Mouse (Mus musculus): ENCODE data around the gene Vegfa. TPM values are rescaled to one million over a fixed set of nuclear protein-coding genes. Genes with fewer than 3 reads are reported as not detected.

Vegfa gene
- polyA plus RNA-seq, 1 experiment from 2014 or later, result 6.8 TPM

DNA sequence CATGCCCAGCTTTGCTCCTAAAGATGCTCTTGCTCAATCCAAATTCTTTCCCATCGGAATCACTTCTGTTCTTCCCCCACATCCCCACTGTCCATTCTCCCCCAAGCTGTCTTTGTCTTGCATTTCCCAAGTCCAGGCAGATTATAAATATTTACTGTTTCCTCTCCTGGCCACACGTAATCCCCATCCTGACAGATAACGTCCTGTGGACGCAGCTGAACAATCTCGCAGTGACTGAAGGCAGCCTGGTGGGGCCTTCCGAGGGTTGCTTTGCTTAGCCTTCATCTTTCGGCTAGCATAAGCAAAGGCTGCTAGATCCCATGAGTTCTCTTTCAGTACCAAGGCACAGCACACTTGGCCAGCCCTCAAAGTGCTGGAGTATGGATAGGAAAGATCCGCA lies 20.0 kb downstream of the Vegfa start:
- Histone ChIP-seq H3K4me2 (replicated peaks; ENCODE audit: low read depth, low read length) (no peak overlapping the region), H3K9me3 (ENCODE audit: control insufficient read depth, low read depth, low read length) (no peaks in the 10 kb centered on the region), H3K27me3 (ENCODE audit: control insufficient read depth, insufficient read depth, low read length) (no peaks in the 10 kb centered on the region), H3K9ac (replicated peaks; ENCODE audit: low read depth, low read length) (no peak overlapping the region), H3K36me3 (ENCODE audit: control insufficient read depth, insufficient read depth, low read length) (peaks cover 12% of the 10 kb centered on the region; the same call in 1 of the 2 replicates), H3K27ac (ENCODE audit: low read length) (no peak overlapping the region), H3K4me3 (ENCODE audit: low read depth, low read length) (no peak overlapping the region), H3K4me1 (ENCODE audit: control insufficient read depth, insufficient read depth, low read length) (0 out of 2 replicates have a peak, but pooled peaks cover 7% of the 10 kb centered on the region)
- ATAC-seq (ENCODE audit: insufficient number of reproducible peaks, insufficient read depth, low FRiP score, low read depth), result no peak
- WGBS, result 35% methylated on average over 8 of the region's 8 CpGs

DNA sequence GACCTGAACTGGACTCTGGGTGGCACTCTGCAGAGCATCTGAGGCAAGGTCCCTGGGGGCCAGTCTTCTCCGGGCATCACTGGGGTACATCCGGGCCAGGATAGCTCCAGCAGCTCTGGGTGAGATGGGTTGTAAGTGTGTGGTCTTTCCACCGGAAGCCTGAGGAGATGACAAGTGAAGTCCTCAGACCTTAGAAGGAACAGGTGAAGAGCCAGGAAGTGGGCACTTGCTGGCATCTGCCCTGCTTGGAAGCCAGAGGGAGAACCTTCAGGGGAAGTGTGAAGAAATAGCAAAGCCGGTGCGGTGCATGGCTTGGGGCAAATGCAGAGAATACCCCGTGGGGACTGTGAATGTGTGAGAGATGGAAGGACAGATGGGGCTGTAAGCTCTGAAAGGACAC lies 21.7 kb downstream of the Vegfa start:
- Histone ChIP-seq H3K4me1 (ENCODE audit: control insufficient read depth, insufficient read depth, low read length) (0 out of 2 replicates have a peak, but pooled peaks cover 7% of the 10 kb centered on the region), H3K9me3 (ENCODE audit: control insufficient read depth, low read depth, low read length) (no peaks in the 10 kb centered on the region), H3K4me2 (replicated peaks; ENCODE audit: low read depth, low read length) (no peak overlapping the region), H3K36me3 (ENCODE audit: control insufficient read depth, insufficient read depth, low read length) (no peaks in the 10 kb centered on the region), H3K27me3 (ENCODE audit: control insufficient read depth, insufficient read depth, low read length) (0 out of 2 replicates have a peak, but pooled peaks cover 3% of the 10 kb centered on the region), H3K27ac (ENCODE audit: low read length) (no peak overlapping the region), H3K4me3 (ENCODE audit: low read depth, low read length) (no peak overlapping the region), H3K9ac (replicated peaks; ENCODE audit: low read depth, low read length) (no peak overlapping the region)
- WGBS, result 89% methylated on average over 6 of the region's 6 CpGs
- ATAC-seq (ENCODE audit: insufficient number of reproducible peaks, insufficient read depth, low FRiP score, low read depth), result no peak

DNA sequence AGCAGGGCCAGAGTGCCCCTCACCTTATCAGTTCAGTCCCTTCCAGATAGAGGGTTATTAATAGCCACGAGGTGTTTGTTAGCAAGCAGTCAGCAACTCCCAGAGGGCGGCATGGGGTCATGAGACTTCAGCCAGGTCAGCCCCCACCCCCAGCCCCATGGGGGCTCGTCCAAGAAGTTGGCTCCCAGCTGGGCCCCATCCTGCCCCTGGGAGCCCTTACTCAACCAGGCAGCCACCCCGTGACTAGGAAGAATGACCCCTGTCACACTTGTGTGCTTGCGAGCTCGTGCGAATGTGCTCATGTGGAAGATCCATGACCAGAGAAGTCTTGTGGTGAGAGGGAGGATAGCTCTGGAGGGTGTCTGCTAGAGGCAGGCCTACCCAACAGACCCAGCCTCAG lies 23.0 kb downstream of the Vegfa start:
- no peak for ATAC-seq (ENCODE audit: insufficient number of reproducible peaks, insufficient read depth, low FRiP score, low read depth)
- 36% methylated on average over 7 of the region's 7 CpGs for WGBS
- no peak overlapping the region for H3K4me3 ChIP-seq (ENCODE audit: low read depth, low read length)
- 0 out of 2 replicates have a peak, but pooled peaks cover 3% of the 10 kb centered on the region for H3K27me3 ChIP-seq (ENCODE audit: control insufficient read depth, insufficient read depth, low read length)
- H3K36me3 ChIP-seq (ENCODE audit: control insufficient read depth, insufficient read depth, low read length), result no peaks in the 10 kb centered on the region
- H3K9me3 ChIP-seq (ENCODE audit: control insufficient read depth, low read depth, low read length), result no peaks in the 10 kb centered on the region
- no peak overlapping the region for H3K9ac ChIP-seq (replicated peaks; ENCODE audit: low read depth, low read length)
- H3K27ac ChIP-seq (ENCODE audit: low read length), result no peak overlapping the region
- H3K4me2 ChIP-seq (replicated peaks; ENCODE audit: low read depth, low read length), result no peak overlapping the region
- 0 out of 2 replicates have a peak, but pooled peaks cover 9% of the 10 kb centered on the region for H3K4me1 ChIP-seq (ENCODE audit: control insufficient read depth, insufficient read depth, low read length)

DNA sequence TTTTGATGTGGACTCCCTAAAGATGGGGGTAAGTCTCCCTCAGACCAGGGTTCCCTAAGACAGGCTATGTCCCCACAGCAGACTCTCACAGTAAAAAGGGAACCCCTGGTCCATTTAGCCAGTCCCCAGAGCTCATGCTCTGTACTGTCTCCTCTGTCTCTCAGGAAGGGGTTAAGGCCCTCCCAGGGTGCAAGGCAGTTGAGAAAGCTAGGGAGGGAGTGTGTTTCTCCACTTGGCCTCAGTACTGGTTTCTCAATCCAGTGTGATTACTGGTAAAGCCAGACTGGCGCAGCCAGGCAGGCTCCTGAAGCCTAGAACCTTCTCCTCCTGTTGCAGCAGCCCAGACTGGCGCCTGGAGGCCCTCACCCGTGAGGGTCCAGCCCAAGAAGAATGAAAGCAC lies 26.7 kb downstream of the Vegfa start:
- 79% methylated on average over 3 of the region's 3 CpGs for WGBS

DNA sequence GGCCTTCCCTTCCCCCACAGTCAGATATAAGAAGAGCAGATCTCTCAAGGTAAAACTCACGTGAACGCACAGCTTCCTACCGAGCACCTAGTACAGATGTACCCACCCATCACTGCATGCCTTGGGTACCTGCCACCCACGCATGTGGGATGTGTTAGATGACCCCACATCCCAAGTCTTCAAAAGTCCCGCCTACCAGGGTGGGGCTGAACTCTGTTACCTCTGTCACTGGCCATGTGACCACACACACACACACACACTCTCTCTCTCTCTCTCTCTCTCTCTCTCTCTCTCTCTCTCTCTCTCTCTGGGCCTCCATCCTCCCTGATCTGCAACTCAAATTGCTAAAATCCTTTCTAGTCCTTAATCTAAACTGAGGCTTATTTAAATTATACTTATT lies 27.7 kb downstream of the Vegfa start:
- Histone ChIP-seq H3K4me1 (ENCODE audit: control insufficient read depth, insufficient read depth, low read length) (0 out of 2 replicates have a peak, but pooled peaks cover 4% of the 10 kb centered on the region), H3K27me3 (ENCODE audit: control insufficient read depth, insufficient read depth, low read length) (0 out of 2 replicates have a peak, but pooled peaks cover 3% of the 10 kb centered on the region), H3K4me2 (replicated peaks; ENCODE audit: low read depth, low read length) (no peak overlapping the region), H3K9me3 (ENCODE audit: control insufficient read depth, low read depth, low read length) (no peaks in the 10 kb centered on the region), H3K9ac (replicated peaks; ENCODE audit: low read depth, low read length) (no peak overlapping the region), H3K36me3 (ENCODE audit: control insufficient read depth, insufficient read depth, low read length) (no peaks in the 10 kb centered on the region), H3K27ac (ENCODE audit: low read length) (no peak overlapping the region), H3K4me3 (ENCODE audit: low read depth, low read length) (no peak overlapping the region)
- WGBS, result 61% methylated on average over 5 of the region's 5 CpGs
- no peak for ATAC-seq (ENCODE audit: insufficient number of reproducible peaks, insufficient read depth, low FRiP score, low read depth)

More for the DNA sequence above, 26.7 kb downstream of the Vegfa start:
- Histone ChIP-seq H3K4me1 (ENCODE audit: control insufficient read depth, insufficient read depth, low read length) (0 out of 2 replicates have a peak, but pooled peaks cover 4% of the 10 kb centered on the region), H3K4me3 (ENCODE audit: low read depth, low read length) (no peak overlapping the region), H3K4me2 (replicated peaks; ENCODE audit: low read depth, low read length) (no peak overlapping the region), H3K27ac (ENCODE audit: low read length) (no peak overlapping the region), H3K9ac (replicated peaks; ENCODE audit: low read depth, low read length) (no peak overlapping the region), H3K36me3 (ENCODE audit: control insufficient read depth, insufficient read depth, low read length) (no peaks in the 10 kb centered on the region), H3K9me3 (ENCODE audit: control insufficient read depth, low read depth, low read length) (no peaks in the 10 kb centered on the region), H3K27me3 (ENCODE audit: control insufficient read depth, insufficient read depth, low read length) (0 out of 2 replicates have a peak, but pooled peaks cover 3% of the 10 kb centered on the region)
- ATAC-seq (ENCODE audit: insufficient number of reproducible peaks, insufficient read depth, low FRiP score, low read depth), result no peak

DNA sequence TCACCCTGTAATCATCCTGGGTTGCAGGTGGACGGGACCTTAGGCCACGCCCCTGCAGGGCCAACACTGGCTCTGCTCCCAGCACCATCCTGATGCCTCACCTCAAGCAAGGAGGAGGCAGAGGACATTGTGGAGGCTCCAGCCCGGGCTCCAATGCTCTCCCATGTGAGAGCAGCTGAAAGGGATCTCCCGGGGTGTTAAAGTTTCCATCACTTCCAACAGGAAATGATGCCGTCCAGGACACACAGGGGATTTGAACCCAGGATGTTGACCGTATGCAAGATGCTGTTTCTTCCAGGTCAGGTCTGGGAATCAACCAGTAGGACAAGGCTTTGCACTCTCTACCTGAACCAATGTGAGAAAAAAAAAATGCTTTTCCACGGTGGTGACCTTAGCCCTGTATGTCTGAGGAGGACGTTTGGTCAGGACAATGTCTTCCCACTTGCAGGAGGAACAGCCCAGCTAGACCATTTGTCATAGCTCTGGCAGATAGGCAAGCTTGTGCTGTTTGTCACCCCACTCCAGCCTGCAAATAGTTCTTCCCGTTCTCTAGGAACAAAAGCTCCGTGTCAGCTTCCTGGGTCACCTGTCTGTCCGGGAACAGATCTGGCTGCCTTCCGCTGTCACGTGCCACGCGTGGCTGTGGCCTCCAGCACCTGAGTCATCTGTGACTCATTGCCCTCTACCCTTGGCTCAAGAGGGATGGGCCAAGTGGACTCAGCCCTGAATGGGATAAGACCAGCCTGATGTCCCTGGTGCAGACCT lies 28.3 kb downstream of the Vegfa start:
- no peak for ATAC-seq (ENCODE audit: insufficient number of reproducible peaks, insufficient read depth, low FRiP score, low read depth)
- Histone ChIP-seq H3K4me1 (ENCODE audit: control insufficient read depth, insufficient read depth, low read length) (0 out of 2 replicates have a peak, but pooled peaks cover 4% of the 10 kb centered on the region), H3K9ac (replicated peaks; ENCODE audit: low read depth, low read length) (no peak overlapping the region), H3K4me2 (replicated peaks; ENCODE audit: low read depth, low read length) (no peak overlapping the region), H3K27ac (ENCODE audit: low read length) (no peak overlapping the region), H3K9me3 (ENCODE audit: control insufficient read depth, low read depth, low read length) (no peaks in the 10 kb centered on the region), H3K4me3 (ENCODE audit: low read depth, low read length) (no peak overlapping the region), H3K27me3 (ENCODE audit: control insufficient read depth, insufficient read depth, low read length) (0 out of 2 replicates have a peak, but pooled peaks cover 3% of the 10 kb centered on the region), H3K36me3 (ENCODE audit: control insufficient read depth, insufficient read depth, low read length) (no peaks in the 10 kb centered on the region)
- WGBS, result 60% methylated on average over 15 of the region's 15 CpGs

DNA sequence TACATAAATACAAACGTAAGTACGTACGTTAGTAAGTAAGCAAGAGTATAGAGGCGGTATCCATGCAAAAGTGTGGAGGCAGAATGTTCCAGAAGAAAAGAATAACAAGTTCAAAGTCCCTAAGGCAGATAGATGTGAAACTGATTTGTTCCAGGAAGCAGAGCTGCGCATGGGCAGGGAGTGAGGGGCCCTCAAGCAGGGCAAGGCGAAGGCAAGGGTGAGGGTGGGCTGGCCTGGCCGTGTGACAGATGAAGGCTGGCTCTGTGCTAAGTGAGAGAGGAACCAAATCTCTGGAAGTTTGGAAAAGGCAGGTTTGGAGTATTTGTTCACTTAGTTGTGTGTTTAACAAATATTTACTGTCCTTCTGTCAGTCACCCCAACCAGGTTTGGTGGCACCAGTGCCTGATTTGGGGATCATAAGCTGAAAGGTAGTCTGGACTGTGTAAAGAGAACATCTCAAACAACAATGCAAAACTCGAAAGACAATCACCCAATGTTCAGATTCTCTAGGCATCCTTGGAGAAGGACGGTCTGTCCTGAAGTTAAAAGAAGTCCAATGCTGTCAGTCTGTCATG lies 32.7 kb downstream of the Vegfa start:
- no peak overlapping the region for H3K27ac ChIP-seq (ENCODE audit: low read length)
- H3K4me3 ChIP-seq (ENCODE audit: low read depth, low read length), result no peak overlapping the region
- no peaks in the 10 kb centered on the region for H3K27me3 ChIP-seq (ENCODE audit: control insufficient read depth, insufficient read depth, low read length)
- 71% methylated on average over 9 of the region's 9 CpGs for WGBS
- no peak overlapping the region for H3K9ac ChIP-seq (replicated peaks; ENCODE audit: low read depth, low read length)
- H3K4me2 ChIP-seq (replicated peaks; ENCODE audit: low read depth, low read length), result no peak overlapping the region
- H3K4me1 ChIP-seq (ENCODE audit: control insufficient read depth, insufficient read depth, low read length), result 0 out of 2 replicates have a peak, but pooled peaks cover 4% of the 10 kb centered on the region
- no peak for ATAC-seq (ENCODE audit: insufficient number of reproducible peaks, insufficient read depth, low FRiP score, low read depth)
- H3K9me3 ChIP-seq (ENCODE audit: control insufficient read depth, low read depth, low read length), result no peaks in the 10 kb centered on the region
- H3K36me3 ChIP-seq (ENCODE audit: control insufficient read depth, insufficient read depth, low read length), result no peaks in the 10 kb centered on the region

DNA sequence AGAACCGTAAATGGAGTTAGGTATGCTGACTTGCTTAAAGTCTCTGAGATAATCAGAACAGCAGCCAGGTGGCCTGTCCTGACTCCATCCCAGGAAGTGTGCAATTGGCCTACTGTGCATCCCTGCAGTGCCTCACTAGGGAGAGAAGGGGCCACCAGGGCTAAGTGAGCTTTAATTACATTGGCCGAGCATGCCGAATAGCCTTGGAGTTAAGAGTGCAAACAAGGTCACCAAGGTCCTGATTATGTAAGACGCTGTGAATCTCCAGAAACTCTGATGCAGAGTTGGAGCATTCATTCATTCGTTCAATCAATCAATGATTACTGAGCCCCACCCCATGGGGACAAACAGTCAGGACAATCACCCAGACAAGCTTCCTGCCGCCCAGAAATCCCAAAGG lies 33.8 kb downstream of the Vegfa start:
- ATAC-seq (ENCODE audit: insufficient number of reproducible peaks, insufficient read depth, low FRiP score, low read depth), result no peak
- H3K27ac ChIP-seq (ENCODE audit: low read length), result no peak overlapping the region

More for the DNA sequence above, 33.8 kb downstream of the Vegfa start:
- no peaks in the 10 kb centered on the region for H3K4me1 ChIP-seq (ENCODE audit: control insufficient read depth, insufficient read depth, low read length)
- H3K36me3 ChIP-seq (ENCODE audit: control insufficient read depth, insufficient read depth, low read length), result no peaks in the 10 kb centered on the region
- H3K9me3 ChIP-seq (ENCODE audit: control insufficient read depth, low read depth, low read length), result no peaks in the 10 kb centered on the region
- no peak overlapping the region for H3K4me2 ChIP-seq (replicated peaks; ENCODE audit: low read depth, low read length)
- H3K9ac ChIP-seq (replicated peaks; ENCODE audit: low read depth, low read length), result no peak overlapping the region
- H3K27me3 ChIP-seq (ENCODE audit: control insufficient read depth, insufficient read depth, low read length), result no peaks in the 10 kb centered on the region
- WGBS, result 17% methylated on average over 6 of the region's 6 CpGs
- no peak overlapping the region for H3K4me3 ChIP-seq (ENCODE audit: low read depth, low read length)

Measured in stomach, embryonic 14.5 days (tissue).